Mouse (Mus musculus): Measurements from ENCODE around the gene Dbn1.

DNA sequence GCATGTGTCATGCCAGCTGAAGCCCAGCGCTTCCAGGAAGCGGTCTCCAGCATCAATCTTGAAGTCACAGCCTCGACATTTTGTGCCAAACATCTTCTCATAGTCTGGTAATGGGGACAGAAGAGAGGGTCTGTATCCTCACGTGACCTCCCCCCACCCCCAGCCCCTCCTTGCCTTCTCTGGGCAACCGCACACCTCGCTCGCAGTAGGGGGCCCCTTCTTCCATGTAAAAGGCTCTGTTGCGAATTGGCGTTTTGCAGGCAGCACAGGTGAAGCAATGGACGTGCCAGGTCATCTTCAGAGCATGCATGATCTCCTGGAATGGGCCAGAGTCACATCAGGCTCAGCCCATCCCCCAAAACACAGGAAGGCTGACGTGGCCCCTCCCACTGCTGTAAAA, 11.0 kb upstream of the Dbn1 start:
- TF ChIP-seq POLR2A (IDR thresholded peaks at IDR 0.05; ENCODE audit: low read depth, low read length) (no peak), CTCF (IDR thresholded peaks at IDR 0.05; ENCODE audit: extremely low read depth, insufficient read length, insufficient replicate concordance, low read depth, low read length) (no peak)

All from small intestine, adult 2 months (tissue).